Mouse (Mus musculus): ENCODE results near the gene Sucnr1.
"Not testable (repeated sequence)": the region's sequence is repeated elsewhere in the genome, so short reads cannot be mapped to it uniquely, and the experiment has no call there.

The Sucnr1 gene

GRCm38 (mm10) chr3:60081648-60082047 is at the start of gene Sucnr1:
Sucnr1 (plus strand) TSS chr3:60081869.
- no peak for DNase-seq (ENCODE audit: low spot score)

- DNase-seq (ENCODE audit: low spot score) = no peak
These were observed 35.3 kb upstream of the Sucnr1 start for GRCm38 (mm10) chr3:60046221-60046913.

- DNase-seq (ENCODE audit: low spot score) = peak; percentile 14
These were observed 28.3 kb upstream of the Sucnr1 start for GRCm38 (mm10) chr3:60053231-60053927.

GRCm38 (mm10) chr3:60053931-60054330 is 27.7 kb upstream of the Sucnr1 start:
- no peak for DNase-seq (ENCODE audit: low spot score)

GRCm38 (mm10) chr3:60056451-60056850 is 25.2 kb upstream of the Sucnr1 start:
- no peak for DNase-seq (ENCODE audit: low spot score)

GRCm38 (mm10) chr3:60057070-60057808 is 24.4 kb upstream of the Sucnr1 start:
- no peak for DNase-seq (ENCODE audit: low spot score)

GRCm38 (mm10) chr3:60057809-60058082 is 23.9 kb upstream of the Sucnr1 start:
- no peak for DNase-seq (ENCODE audit: low spot score)

GRCm38 (mm10) chr3:60078883-60079415 is 2.7 kb upstream of the Sucnr1 start:
- DNase-seq (ENCODE audit: low spot score) = peak; percentile 10

- no peak for DNase-seq (ENCODE audit: low spot score)
These were observed 1.1 kb upstream of the Sucnr1 start for GRCm38 (mm10) chr3:60080572-60080971.

- DNase-seq (ENCODE audit: low spot score) = no peak
These were observed 1.1 kb downstream of the Sucnr1 start for GRCm38 (mm10) chr3:60082746-60083145.

- DNase-seq (ENCODE audit: low spot score) = no peak
These were observed 4.1 kb downstream of the Sucnr1 start for GRCm38 (mm10) chr3:60085729-60086128.

- DNase-seq (ENCODE audit: low spot score) = no peak
These were observed 9.7 kb downstream of the Sucnr1 start for GRCm38 (mm10) chr3:60091321-60091720.

GRCm38 (mm10) chr3:60094386-60095156 is 12.9 kb downstream of the Sucnr1 start:
- DNase-seq (ENCODE audit: low spot score) = no peak

- no peak for DNase-seq (ENCODE audit: low spot score)
These were observed 15.3 kb downstream of the Sucnr1 start for GRCm38 (mm10) chr3:60096941-60097340.

GRCm38 (mm10) chr3:60097485-60097884 is 15.8 kb downstream of the Sucnr1 start:
- no peak for DNase-seq (ENCODE audit: low spot score)

GRCm38 (mm10) chr3:60098521-60098920 is 16.9 kb downstream of the Sucnr1 start:
- DNase-seq (ENCODE audit: low spot score) = no peak

GRCm38 (mm10) chr3:60104462-60105109 is 22.9 kb downstream of the Sucnr1 start:
- DNase-seq (ENCODE audit: low spot score) = no peak

GRCm38 (mm10) chr3:60106446-60106845 is 24.8 kb downstream of the Sucnr1 start:
- DNase-seq (ENCODE audit: low spot score) = not testable (repeated sequence)

- no peak for DNase-seq (ENCODE audit: low spot score)
These were observed 26.1 kb downstream of the Sucnr1 start for GRCm38 (mm10) chr3:60107736-60108135.

GRCm38 (mm10) chr3:60108815-60109214 is 27.1 kb downstream of the Sucnr1 start:
- no peak for DNase-seq (ENCODE audit: low spot score)

GRCm38 (mm10) chr3:60111135-60111710 is 29.6 kb downstream of the Sucnr1 start:
- DNase-seq (ENCODE audit: low spot score) = no peak
